Mouse (Mus musculus) bone marrow macrophage, adult 2 months (primary cell): Measurements from ENCODE around the gene Cstb.

ENCODE experiments used
- CTCF ChIP-seq: IDR thresholded peaks from 2 replicates; pipeline ENCODE4 v1.5.1; 2012; ENCODE audit warnings: low read depth, mild to moderate bottlenecking, low read length, moderate library complexity
- POLR2A ChIP-seq: IDR thresholded peaks from 2 replicates; pipeline ENCODE4 v1.6.1; 2012; ENCODE audit warnings: mild to moderate bottlenecking, low read depth, low read length, borderline replicate concordance

GRCm38 (mm10) chr10:78409035-78409788 is 16.3 kb upstream of the Cstb start:
- TF ChIP-seq CTCF (no peak), POLR2A (no peak)
